Mouse (Mus musculus): ENCODE data around the gene Erlin1.
A peak's percentile ranks its signal among the peaks of the same experiment; 100 is the strongest.

Gene Erlin1

GRCm38 (mm10) chr19:44000061-44000460 is 69.5 kb downstream of the Erlin1 start:
- DNase-seq (ENCODE audit: inconsistent age in 2 of 2, low spot score in 1 of 2) = no peak

DNA sequence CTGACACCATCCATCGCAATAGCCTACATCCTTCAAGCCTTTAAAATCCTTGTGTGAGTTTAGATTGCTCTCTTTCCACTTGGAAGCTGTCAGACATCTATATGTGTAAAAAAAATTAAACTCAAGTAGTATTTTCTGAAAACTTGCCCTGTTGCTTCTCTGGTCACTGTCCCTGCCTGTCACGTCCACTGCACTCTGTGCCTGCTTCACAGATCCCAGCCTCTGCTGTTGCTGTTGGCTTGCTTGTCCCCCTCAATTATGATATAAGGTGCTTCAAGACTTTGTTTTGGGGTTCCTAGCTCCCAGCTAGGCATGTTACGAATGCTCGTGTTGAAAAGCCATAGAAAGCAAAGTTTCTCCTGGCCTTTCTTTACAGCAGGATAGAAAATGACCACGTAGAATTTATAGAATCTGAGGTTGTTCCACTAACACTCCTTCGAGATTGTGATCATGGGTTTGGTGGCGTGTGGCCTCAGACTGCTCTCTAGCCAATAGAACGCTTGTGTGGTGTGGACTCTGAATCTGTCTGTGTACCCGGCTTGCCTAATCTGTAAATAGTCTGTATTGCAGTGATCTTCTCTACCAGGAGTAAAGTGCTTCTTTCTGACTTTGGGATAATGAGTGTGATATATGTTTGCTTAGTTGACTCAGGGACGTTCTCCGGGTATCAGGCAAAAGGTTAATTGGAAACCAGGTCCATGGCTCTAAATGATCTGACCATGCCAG is 70.6 kb downstream of the Erlin1 start:
- no peak for DNase-seq (ENCODE audit: inconsistent age in 2 of 2, low spot score in 1 of 2)

DNA sequence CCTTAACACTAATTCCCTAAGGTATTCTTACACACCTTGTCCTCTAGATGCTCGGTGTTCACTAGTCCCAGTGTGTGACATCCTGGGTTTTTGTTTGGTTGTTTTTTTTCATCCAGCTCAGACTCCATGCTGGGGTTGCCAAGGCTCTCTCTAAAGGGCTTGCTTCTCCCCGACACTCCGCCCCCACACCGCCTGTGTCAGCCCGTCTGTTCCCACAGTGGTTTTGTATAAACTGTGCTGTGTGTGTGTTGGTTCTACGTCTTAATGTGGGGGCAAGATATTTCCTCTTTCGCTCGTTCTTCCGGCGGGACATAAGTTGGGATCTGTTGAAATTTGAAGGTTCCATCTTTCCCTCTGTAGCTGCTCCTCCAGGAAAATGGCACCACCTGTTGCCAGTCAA is 71.5 kb downstream of the Erlin1 start:
- no peak for DNase-seq (ENCODE audit: inconsistent age in 2 of 2, low spot score in 1 of 2)

DNA sequence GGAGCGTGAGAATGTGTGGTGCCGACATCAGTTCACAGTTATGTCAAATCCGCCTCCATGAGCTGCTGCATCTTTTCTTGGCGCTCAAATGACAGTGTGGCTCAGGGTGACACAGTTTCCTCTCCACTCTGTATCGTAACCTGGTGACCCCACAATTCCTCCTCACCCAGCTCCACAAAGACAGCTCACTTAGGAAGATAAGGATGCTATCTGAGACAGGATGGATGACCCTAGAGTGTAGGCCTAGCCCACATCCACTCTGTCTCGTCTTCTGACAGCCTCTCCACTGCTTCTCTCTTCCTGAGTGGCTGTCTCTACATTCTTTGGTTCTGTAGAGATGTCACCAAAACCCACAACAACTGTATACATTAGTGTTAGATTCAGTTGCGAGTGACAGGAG is 74.2 kb downstream of the Erlin1 start:
- DNase-seq (ENCODE audit: inconsistent age in 2 of 2, low spot score in 1 of 2) = no peak

- peak; percentile 13 to 41 for DNase-seq (ENCODE audit: inconsistent age in 2 of 2, low spot score in 1 of 2)
These were observed 77.1 kb downstream of the Erlin1 start for GRCm38 (mm10) chr19:43992464-43992863.

DNA sequence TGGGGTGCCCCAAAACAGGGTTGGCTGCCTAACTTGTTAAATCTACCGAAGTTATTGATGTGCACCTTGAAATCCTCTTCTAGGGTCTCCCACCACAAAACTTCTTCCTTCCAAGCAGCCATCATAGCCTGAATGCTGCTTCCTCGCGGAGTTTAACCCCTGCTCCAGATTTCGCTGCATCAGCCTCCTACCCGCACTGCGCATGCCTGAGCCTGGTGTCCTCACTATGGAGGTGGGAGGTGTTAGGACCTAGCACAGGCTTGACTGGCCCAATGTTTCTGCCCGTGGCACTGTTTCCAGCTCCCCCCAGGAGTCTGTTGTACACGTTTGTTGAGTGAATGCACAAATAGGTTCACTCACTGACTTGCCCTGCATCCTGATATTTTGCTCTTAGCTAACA is 79.2 kb downstream of the Erlin1 start:
- no peak for DNase-seq (ENCODE audit: inconsistent age in 2 of 2, low spot score in 1 of 2)

GRCm38 (mm10) chr19:43986069-43986794 is 83.4 kb downstream of the Erlin1 start, which contains the start of gene Cpn1:
Gene Cpn1 (minus strand): TSS chr19:43986556.
- peak in 1 of 2 experiments; percentile 11 for DNase-seq (ENCODE audit: inconsistent age in 2 of 2, low spot score in 1 of 2)

Data from adrenal gland, adult (tissue).